Mouse (Mus musculus): Measurements from ENCODE around the gene Gm11037.
A peak's percentile ranks its signal among the peaks of the same experiment; 100 is the strongest.

Gene Gm11037

DNA sequence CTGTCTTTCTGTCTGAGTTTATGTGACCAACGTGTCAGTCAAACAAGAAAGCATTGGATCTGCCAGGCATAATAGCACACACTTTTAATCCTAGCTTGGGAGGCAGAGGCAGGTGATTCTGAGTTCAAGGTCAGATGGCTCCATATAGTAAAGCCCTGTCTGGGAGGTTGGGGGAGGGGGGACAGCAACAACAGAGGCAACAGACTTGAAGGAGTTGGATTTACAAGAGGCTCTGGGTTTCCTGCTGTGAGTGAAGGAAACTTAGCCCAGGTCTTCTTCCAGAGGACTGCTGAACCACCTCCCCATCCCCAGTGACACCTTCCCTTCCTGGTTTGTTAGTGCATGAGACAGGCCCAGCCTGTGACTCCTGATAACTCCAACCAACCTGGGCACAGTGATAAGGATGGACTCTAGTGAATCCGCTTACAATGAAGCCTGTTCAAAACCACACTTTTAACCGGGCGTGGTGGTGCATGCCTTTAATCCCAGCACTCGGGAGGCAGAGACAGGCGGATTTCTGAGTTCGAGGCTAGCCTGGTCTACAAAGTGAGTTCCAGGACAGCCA, 19.0 kb downstream of the Gm11037 start:
- no peak for DNase-seq

DNA sequence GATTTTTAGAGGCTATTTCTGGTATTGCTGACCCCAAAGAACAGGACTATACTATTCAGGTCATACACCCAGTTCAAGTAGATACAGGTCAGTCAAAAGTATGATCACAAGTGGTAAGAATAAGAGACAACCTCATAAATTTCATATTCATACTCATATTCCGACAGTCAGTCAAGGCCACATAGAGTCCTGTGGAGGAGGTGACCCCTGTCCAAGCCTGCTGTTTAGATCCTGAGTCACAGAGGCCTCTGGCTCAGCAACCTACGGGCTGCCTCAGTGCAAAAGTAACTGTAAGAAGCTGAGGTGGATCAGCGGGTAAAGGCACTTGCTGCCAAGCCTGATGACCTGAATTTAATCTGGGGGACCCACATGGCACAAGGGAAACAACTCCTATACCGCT, 20.7 kb downstream of the Gm11037 start:
- DNase-seq = no peak

DNA sequence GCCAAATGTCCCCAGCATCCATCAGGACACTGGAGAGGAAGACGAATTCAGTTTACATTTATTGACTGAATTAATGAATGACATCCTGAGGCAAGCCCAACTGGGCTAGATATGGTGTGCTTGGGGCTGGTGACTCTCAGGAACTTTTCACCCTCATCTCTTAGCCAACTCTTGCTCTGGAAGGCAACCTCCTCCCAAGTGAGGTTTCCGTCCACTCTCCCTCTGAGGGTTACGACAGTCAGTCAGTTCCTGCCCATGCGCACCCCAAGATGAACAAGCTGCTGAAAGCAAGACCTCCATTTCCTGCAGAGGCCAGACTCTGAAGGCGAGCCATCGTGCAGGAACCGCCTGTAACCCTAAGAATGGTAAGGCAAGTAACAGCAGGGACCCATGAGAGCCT, 23.7 kb downstream of the Gm11037 start:
- DNase-seq = no peak

DNA sequence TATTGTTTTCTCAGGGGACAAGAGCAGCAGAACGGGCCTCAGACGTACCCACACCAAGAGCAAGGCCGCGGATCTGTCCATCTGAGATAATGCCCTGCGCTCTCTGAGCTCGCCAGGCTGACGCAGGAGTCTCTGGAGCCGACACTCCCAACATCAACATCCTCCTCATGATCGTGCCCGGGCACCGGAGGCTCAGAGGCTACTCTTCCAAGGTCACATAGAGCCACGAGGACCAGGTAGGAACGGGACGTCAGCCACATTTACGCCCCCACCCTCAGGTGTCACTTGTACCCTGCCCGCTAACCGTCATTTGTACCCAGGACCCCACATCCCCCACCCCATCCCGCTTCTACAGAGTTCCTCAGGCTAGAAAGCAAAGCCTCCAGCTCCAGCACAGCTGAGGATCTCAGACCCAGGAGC, 26.2 kb downstream of the Gm11037 start:
- no peak for DNase-seq

DNA sequence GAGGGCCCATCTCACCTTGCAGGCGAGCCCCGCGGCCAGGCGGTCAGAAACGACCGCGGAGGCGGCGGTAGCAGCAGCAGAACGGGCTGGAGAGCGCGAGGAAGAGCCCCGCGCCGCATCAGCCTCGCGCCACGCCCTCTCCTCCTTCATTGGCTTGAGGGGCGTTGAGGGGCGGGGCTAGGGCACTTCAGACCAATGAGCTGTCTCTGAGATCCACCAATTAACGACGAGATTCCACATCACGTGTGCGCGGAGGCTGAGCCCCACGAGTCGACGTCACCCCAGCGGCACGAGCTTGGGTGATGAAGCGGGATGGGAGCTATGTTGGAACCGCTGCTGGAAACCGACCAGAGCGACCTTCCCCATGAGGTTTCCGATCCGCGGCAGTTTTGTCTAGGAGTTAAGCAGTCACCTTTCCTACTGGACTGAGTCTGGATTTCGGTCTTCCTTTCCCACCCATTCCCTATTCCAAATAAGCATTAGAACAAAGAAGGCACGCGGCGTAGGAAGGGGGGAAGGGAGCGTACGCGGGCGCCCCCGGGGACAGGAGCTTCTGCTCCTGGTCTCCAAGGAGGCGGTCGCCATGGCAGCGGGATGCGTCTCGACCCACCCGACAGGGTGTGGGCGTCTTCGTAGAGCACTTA, 26.8 kb downstream of the Gm11037 start, which contains the start of gene 1700037H04Rik:
Gene 1700037H04Rik, minus strand, starts transcription at position 144 of the 644 bp plus-strand sequence.
- DNase-seq = peak; percentile 92 to 94

DNA sequence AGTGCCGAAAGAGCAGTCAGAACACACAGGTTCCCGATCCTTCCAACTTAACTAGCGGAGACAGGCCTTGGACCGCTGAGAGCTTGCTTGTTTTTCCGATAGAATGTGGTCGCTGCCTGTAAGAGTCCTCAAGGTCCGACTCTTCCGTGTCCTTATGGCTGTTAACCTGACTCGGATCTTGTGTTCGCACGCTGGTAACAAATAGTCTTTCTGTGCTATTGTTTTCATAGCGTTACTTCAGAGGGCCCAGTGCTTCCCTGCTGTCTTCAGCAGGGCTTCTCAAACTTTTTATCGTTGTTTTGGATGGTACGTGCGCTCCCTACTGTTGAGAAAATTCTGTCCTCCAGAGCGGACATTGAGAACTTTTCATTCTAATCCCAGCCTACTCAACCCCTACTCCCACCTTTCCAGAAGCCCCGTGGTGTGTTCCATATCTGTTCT, 27.4 kb downstream of the Gm11037 start:
- DNase-seq = peak in 1 of 2 experiments; percentile 29

DNA sequence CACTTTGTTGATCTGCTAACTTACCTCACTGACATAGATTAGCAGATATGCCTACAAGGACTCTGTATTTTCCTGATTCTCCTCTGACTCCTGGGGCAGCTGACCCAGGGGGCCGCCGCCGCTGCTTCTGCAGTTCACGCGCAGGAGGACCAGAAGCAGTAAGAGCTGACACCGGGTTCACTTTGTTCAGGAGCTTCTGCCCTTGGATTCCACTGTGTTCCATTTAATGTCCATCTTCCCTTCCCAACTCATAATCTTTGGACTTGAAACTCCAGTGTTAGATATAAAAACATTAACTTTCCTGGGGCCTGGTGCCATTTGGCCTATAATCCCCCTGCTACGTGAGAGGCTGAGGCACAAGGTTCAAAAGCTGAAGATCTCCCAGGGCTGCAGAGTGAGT, 30.6 kb downstream of the Gm11037 start:
- no peak for DNase-seq

DNA sequence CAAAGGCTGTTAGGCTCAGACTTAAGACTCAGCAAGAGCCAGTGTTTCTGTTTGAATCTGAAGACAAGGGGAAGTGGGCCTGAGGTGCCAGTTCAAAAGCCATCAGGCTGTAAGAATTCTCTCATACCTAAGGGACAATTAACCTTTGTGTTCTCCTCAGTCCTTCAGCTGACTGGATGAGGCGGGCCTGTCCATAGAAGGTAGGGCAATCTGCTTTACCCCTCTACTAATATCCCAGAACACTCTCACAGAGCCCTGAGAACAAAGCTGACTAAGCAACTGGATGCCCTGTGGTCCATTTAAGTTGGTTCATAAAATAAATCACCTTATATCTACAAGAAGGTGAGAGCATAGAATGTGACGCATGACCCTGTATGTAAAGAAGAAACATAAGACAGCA, 32.9 kb downstream of the Gm11037 start:
- DNase-seq = no peak

DNA sequence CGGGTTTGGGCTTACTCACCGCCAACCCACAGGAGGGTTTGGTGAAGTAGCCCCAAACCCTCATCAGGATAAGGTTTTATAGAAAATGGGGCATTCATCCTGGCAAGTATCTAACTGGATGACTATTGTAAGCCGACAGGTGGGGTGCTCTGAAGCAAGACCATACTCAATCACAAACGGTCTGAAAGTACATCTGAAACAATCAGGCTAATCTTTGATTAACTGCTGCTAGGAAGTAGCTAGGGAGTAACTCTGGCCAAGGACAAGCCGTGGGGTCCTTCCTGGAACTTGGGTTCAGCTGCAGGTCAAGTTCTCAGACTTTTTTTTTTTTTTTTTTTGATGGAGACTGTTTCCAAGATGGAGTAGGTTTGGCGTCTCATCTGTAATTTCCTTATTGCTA, 34.7 kb downstream of the Gm11037 start:
- DNase-seq = no peak

DNA sequence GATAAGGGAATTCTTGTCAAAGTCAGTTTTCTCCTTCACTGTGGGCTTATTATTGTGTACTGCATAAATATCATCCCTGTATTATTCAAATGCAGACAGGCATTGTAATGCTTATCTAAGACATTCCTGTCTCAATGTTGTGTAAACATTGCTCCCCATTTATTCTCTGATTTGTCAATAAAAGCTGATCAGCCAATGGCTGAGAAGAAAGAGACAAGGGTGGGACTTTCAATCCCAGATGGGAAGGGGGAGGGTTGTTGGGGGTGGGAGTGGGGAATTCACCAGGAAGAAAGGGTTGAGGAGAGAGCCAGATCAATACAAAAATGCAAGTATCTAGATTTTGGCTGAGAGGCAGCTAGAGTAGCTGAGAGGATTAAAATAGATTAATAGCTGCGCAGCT, 35.6 kb downstream of the Gm11037 start:
- DNase-seq = no peak

DNA sequence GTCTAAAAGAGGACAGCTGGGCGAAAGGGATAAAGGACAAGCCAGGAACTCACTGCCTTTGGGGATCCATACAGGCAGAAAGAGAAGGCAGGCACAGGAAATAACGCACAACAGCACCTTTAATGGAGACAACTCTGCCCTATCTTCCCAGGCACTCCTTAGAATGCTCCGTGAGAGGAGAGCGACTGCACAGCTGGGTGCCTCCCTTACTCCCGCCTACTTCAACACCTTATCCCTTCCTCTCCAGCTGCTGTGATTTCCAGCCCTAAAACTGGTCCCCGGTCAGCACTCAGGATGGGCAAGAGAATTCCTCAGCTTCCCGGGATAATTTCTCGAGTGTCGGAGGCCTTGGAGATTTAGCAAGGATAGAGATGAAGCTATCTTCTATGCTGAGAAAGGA, 37.6 kb downstream of the Gm11037 start:
- no peak for DNase-seq

DNA sequence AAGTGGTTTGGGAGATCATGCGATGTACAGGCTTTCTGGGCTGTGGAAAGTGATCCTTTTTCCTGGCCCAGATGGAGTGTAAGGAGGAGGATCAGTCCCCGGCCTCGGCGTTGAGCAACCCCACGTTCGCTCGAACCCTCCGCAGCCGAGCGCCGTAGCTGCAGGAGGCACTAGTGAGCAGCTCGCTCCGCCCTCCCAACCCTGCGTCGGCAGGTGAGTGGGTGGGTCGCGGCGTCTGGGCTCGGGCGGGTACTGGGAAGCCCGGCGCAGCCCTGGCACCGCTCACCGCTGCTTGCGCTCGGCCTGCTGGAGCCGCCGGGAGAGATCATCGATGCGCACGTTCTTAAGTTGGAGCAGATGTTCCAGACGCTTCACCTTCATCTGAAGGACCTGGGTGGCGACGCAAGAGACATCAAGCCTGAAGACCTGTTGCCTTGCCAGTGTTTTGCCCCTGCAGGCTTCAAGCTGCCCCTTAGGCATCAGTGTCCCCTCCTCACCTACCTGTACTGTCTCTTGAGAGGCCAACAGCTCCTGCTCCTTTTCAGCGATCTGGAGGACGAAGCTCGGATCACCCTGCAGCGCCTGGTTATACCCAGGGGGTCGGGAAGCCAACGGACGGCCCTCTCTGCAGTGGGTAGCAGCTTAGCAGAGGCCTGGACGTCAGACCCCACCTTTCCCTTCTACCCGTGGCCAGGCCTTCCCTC, 38.3 kb downstream of the Gm11037 start:
- peak; percentile 52 to 64 for DNase-seq

DNA sequence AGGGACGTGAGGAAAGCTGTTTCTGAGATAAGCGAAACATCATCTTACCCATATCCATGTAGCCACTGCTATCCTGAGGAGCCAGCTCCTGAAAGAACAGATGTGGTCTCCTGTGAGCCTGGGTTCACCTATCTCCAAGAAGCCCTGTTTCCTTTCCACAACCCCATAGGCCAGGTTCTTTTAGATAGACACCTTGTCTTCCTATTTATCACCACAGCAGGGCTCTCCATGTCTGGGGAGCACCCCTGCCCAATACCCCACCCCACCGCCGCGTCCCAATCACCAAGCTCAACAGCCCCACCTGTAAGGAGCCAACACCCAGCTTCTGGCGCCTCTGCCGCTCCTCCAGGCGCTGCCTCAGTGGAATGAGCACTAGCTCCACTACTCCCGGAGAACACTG, 39.0 kb downstream of the Gm11037 start:
- DNase-seq = no peak

DNA sequence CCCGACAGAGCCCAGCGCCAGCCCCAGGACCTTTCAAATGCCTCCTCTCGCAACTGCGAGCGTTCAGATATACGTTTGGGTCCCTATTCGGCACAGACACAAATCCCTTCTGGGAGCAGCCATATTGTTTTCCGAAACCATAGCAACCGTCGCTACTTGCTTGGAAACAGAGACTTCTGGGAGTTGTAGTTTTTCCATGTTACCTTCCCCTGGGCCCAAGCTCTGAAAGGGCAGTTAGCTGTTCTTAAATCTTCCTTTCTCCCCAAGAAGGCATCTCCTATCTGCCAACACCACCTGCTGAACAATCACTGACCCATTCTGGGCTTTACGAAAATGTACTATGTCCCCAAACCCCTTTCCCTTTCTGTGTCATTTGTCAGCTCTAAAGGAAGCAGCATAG, 41.4 kb downstream of the Gm11037 start:
- peak in 1 of 2 experiments; percentile 48 for DNase-seq

DNA sequence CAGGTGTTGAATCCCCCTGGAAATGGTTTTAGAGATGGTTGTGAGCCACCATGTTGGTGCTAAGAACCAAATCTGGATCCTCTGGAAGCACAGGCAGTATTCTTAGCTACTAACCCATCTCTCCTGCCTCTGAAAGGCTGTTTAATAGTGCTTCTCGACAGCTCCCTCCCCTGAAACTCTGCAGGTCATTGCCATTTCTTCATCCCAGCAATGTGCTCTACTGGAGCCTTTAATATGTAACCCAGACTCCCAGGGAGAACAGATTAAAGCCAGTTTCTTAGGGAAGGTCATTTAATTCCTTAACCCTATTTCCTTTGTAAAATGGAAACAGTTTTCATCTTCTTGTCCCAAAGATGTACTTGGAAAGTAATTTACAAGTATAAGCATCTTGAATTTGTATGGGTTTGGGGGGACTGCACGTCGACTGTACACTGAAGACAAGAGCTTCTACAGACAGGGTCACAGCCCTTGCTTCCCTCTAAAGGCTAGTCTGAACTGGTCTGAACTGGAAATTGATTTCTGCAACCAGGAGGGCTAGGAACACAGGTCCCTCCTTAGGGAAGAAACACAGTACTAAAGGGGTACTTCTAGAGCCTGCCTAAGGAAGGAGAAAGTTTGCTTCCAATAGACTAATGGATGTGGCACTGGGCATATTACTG, 42.1 kb downstream of the Gm11037 start:
- no peak for DNase-seq

DNA sequence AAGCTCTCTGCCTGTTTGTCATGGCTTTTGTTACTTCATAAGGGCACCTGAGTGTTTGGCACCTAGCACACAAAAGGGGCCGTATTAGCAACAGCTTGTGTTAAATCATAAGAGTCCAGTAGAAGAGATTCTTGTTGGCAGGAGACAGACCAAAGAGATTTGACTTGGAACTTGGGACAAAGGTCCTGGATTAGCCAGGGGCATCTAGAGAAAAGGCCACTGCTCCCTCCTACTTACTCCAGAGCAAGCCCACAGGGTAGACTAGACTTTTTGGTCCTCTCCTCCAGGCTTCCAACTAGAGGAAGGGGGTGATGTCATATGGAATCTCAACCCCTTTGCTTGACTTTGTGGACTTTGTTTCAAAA, 42.6 kb downstream of the Gm11037 start:
- no peak for DNase-seq

DNA sequence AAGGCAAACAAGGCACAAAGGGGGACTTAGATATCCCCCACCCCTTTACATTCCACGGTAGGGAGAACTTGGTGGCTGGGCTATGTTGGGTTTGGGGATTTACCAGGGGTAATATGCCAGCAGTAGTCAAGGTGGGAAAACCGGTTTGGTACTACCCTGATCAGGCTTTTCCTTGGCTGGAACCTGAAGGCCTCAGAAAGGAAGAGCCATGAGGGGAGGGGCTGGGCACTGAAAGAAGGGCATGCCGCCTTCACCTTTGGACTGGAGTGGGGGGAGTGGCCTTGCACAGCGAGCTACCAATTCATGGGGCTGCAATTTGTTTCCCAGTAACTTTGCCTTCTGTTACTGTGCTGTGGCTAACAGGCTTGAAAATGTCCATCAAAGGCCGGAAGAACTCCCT, 43.2 kb downstream of the Gm11037 start:
- no peak for DNase-seq

DNA sequence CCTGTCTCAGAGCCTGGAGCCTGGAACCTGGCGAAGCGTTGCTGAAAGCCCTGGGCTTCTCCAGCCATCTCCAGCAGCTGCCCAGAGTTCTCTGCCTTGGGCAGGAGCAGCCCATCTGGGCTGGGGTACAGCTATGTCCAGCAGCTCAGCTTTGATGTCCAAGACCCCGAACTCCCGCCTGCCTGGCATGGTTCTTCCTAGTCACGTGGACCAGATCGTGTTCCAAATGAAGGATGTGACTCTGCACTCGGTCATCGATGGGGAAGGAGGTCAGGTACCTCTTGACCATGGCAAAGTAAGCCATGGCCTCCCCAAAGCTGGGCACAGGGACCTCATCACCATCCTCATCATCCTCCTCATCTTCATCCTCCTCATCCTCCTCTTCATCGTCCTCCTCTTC, 44.6 kb downstream of the Gm11037 start:
- DNase-seq = no peak

DNA sequence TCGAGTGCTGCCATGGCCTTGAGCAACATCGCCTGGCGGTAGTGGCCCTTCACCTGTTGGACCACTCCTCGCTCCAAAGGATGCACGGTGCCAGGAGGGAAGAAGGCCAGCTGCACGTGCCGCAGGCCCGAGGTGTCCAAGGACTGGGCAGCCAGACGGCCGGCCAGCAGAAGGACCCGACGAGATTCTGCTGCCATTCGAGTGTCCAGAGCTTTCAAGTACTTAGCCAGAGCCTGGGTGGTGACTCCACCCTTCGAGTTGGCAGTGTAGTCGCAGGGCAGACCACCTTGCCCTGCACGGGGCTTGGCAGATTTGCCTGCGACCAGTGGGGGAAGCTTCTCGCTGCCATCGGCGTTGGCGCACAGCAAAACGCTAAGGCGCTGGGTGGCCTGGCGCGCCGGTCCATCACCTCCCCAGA, 45.5 kb downstream of the Gm11037 start:
- DNase-seq = no peak

DNA sequence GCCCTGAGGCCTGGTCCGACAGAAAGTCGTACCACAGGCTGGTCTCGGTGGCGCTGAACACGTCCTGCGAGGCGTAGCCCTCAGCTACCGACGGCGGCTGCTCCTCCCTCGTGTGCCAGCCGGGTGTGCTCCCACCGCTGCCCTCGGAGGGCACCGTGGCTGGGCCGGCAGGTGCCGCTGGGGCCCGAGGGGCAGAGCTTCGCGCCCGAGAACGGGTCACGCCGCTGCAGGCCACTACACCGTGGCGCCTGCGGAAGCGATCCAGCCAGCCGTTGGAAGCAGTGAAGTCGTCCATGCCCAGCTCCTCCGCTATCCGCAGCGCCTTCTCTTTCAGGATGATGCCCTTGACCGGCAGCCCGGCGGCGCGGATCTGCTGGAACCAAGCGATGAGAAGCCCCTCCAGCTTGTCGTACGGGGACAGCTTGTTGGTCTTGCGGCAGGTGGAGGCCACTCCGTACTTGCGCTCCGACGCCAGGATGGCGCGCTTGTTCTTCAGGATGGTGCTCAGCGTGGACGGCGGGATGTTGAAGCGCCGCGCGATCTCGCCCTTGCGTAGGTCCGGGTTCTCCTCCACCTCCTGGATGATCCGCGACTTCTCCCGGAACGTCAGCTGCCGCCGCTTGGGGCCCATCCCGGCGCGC, 46.1 kb downstream of the Gm11037 start:
- DNase-seq = peak; percentile 36 to 50

DNA sequence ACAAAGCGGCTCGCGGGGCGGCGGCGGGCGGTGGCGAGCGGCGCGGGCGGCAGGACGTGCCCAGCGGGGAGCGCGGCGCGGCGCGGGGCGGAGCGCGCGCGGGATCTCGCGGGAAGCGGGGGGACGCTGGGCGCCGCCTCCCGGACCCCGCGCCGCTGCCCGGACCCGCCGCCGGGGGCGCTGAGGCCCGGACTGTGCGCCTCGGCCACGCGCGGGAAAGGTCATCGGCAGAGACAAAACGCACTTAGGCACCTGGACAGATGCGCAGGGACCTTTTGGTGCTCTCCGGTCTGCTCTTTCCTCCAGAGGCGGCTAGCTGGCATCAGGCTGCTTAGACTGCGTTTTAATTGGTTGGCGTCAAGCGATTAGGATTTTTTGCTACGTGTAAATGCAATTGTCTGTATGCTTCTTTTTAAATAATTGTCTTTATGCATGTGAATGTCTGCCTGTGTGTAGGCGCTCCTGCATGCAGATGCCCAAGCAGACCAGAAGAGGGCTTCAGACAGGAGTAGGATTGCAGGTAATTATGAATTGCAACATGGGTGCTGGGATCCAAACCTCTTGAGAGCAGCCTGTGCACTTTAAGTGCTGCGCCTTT, 46.8 kb downstream of the Gm11037 start, which contains the start of gene Cenpb:
Gene Cenpb, minus strand, starts transcription at position 78 of the 598 bp plus-strand sequence.
- DNase-seq = peak; percentile 62 to 82

Measured in spleen, adult 18-20 months (tissue).